Mouse (Mus musculus): ENCODE results near the gene 4930568D16Rik. TPM values are rescaled to one million over a fixed set of nuclear protein-coding genes. Genes with fewer than 3 reads are reported as not detected.
A peak's percentile ranks its signal among the peaks of the same experiment; 100 is the strongest.

Gene 4930568D16Rik
- polyA plus RNA-seq, 1 experiment from 2014 or later, result not detected

- H3K9ac ChIP-seq (ENCODE audit: low read length), result no peak overlapping the region
- WGBS, result 61% methylated on average over 10 of the region's 10 CpGs
- H3K27ac ChIP-seq (ENCODE audit: low read depth), result no peak overlapping the region
- DNase-seq (ENCODE audit: low spot score) (no peak), ATAC-seq (replicated peaks; ENCODE audit: low FRiP score, low TSS enrichment, low read depth) (no peak)
- no peak overlapping the region for H3K4me3 ChIP-seq (ENCODE audit: low read depth, low read length)
- peaks cover 11% of the 10 kb centered on the region for H3K4me1 ChIP-seq (replicated peaks; ENCODE audit: control insufficient read depth, insufficient read depth, low read length)
- H3K27me3 ChIP-seq (replicated peaks; ENCODE audit: control insufficient read depth, insufficient read depth, low read length), result no peaks in the 10 kb centered on the region
- no peak overlapping the region for H3K4me2 ChIP-seq (ENCODE audit: low read length)
- H3K36me3 ChIP-seq (ENCODE audit: control insufficient read depth, insufficient read depth, low read length), result peaks cover 12% of the 10 kb centered on the region
- no peaks in the 10 kb centered on the region for H3K9me3 ChIP-seq (ENCODE audit: control insufficient read depth, low read length)
Measured at GRCm38 (mm10) chr2:35327583-35327982, 39.9 kb downstream of the 4930568D16Rik start.

GRCm38 (mm10) chr2:35326931-35327330, 40.6 kb downstream of the 4930568D16Rik start:
- Histone ChIP-seq H3K4me2 (ENCODE audit: low read length) (no peak overlapping the region), H3K36me3 (ENCODE audit: control insufficient read depth, insufficient read depth, low read length) (peaks cover 18% of the 10 kb centered on the region), H3K27ac (ENCODE audit: low read depth) (no peak overlapping the region), H3K9ac (ENCODE audit: low read length) (no peak overlapping the region), H3K9me3 (ENCODE audit: control insufficient read depth, low read length) (no peaks in the 10 kb centered on the region), H3K4me1 (replicated peaks; ENCODE audit: control insufficient read depth, insufficient read depth, low read length) (peaks cover 11% of the 10 kb centered on the region), H3K4me3 (ENCODE audit: low read depth, low read length) (no peak overlapping the region), H3K27me3 (replicated peaks; ENCODE audit: control insufficient read depth, insufficient read depth, low read length) (no peaks in the 10 kb centered on the region)
- ATAC-seq (replicated peaks; ENCODE audit: low FRiP score, low TSS enrichment, low read depth) (no peak), DNase-seq (ENCODE audit: low spot score) (no peak)
- WGBS, result 29% methylated on average over 1 of the region's 1 CpGs

- ATAC-seq (replicated peaks; ENCODE audit: low FRiP score, low TSS enrichment, low read depth), result no peak
- DNase-seq (ENCODE audit: low spot score), result no peak
Measured at GRCm38 (mm10) chr2:35325930-35326329, 41.6 kb downstream of the 4930568D16Rik start.

DNA sequence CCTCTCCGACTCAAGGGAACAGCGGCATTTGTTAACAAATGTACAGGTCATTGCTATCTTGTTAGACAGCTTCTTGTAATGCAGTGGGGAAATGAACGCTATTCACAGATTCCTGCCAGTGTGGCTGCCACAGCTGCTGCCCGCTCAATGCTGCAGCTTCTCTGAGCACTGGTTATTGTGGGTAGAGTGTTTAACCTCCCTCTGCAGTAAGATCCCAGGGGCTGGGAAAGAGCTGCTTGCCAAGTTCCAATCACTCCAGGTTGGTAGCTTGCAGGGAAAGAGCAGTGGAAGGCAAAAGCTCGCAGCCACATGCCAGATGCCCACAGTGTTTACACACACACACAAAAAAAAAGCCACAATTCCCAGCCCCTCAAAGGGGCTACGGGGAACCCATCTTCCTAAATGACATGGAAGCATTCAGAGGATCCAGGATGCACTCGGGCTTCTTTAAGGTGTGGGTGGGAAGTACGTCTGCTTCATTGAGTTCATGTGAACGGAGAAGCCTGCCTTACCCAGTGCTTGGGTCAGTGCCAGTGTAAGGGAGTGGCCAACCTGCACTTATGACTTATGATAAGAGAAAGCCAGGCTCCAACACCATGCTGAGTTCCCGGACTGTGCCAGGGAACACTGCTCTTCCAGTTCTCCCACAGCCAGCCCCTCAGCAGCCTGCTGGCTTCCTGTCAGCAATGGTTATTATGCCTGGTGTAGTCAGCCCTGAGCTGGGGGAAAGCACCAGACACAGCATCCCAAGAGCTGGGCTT, 44.9 kb downstream of the 4930568D16Rik start:
- Histone ChIP-seq H3K27me3 (replicated peaks; ENCODE audit: control insufficient read depth, insufficient read depth, low read length) (no peaks in the 10 kb centered on the region), H3K36me3 (ENCODE audit: control insufficient read depth, insufficient read depth, low read length) (peaks cover 44% of the 10 kb centered on the region), H3K4me3 (ENCODE audit: low read depth, low read length) (no peak overlapping the region), H3K9me3 (ENCODE audit: control insufficient read depth, low read length) (no peaks in the 10 kb centered on the region), H3K9ac (ENCODE audit: low read length) (no peak overlapping the region), H3K4me2 (ENCODE audit: low read length) (no peak overlapping the region), H3K27ac (ENCODE audit: low read depth) (no peak overlapping the region), H3K4me1 (replicated peaks; ENCODE audit: control insufficient read depth, insufficient read depth, low read length) (peaks cover 8% of the 10 kb centered on the region)
- DNase-seq (ENCODE audit: low spot score), result no peak
- 0 out of 2 replicates have a peak, but pooled peaks have one; percentile 15 for ATAC-seq (replicated peaks; ENCODE audit: low FRiP score, low TSS enrichment, low read depth)
- 69% methylated on average over 10 of the region's 10 CpGs for WGBS

More at GRCm38 (mm10) chr2:35325930-35326329, 41.6 kb downstream of the 4930568D16Rik start:
- Histone ChIP-seq H3K36me3 (ENCODE audit: control insufficient read depth, insufficient read depth, low read length) (peaks cover 28% of the 10 kb centered on the region), H3K4me3 (ENCODE audit: low read depth, low read length) (no peak overlapping the region), H3K4me2 (ENCODE audit: low read length) (no peak overlapping the region), H3K27me3 (replicated peaks; ENCODE audit: control insufficient read depth, insufficient read depth, low read length) (no peaks in the 10 kb centered on the region), H3K27ac (ENCODE audit: low read depth) (no peak overlapping the region), H3K9ac (ENCODE audit: low read length) (no peak overlapping the region), H3K4me1 (replicated peaks; ENCODE audit: control insufficient read depth, insufficient read depth, low read length) (peaks cover 11% of the 10 kb centered on the region), H3K9me3 (ENCODE audit: control insufficient read depth, low read length) (no peaks in the 10 kb centered on the region)
- 62% methylated on average over 10 of the region's 10 CpGs for WGBS

DNA sequence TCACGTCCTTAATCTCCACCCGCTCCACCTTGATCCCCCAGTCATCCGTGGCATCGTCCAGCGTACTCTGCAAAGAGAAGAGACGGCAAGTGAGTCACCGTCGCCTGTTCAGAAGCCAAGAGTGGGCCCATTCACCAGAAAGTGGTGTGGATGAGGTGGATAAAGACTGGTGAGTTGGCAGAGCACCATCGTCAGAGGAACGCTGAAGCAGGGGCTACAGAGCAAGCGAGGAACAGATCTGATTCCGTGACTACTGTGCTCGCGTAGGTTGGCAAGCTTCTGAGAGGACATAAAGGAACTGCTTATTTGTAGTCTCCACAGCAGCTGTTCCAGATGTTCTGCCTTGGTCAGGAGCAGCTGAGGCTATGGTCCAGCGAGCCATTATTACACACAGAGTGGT, 47.1 kb downstream of the 4930568D16Rik start:
- peaks cover 54% of the 10 kb centered on the region for H3K36me3 ChIP-seq (ENCODE audit: control insufficient read depth, insufficient read depth, low read length)
- no peak overlapping the region for H3K9ac ChIP-seq (ENCODE audit: low read length)
- ATAC-seq (replicated peaks; ENCODE audit: low FRiP score, low TSS enrichment, low read depth), result no peak
- WGBS, result 89% methylated on average over 15 of the region's 15 CpGs
- DNase-seq (ENCODE audit: low spot score), result no peak
- no peak overlapping the region for H3K4me2 ChIP-seq (ENCODE audit: low read length)
- H3K9me3 ChIP-seq (ENCODE audit: control insufficient read depth, low read length), result no peaks in the 10 kb centered on the region
- H3K4me3 ChIP-seq (ENCODE audit: low read depth, low read length), result no peak overlapping the region
- H3K27ac ChIP-seq (ENCODE audit: low read depth), result no peak overlapping the region
- H3K27me3 ChIP-seq (replicated peaks; ENCODE audit: control insufficient read depth, insufficient read depth, low read length), result no peaks in the 10 kb centered on the region
- H3K4me1 ChIP-seq (replicated peaks; ENCODE audit: control insufficient read depth, insufficient read depth, low read length), result no peaks in the 10 kb centered on the region

DNA sequence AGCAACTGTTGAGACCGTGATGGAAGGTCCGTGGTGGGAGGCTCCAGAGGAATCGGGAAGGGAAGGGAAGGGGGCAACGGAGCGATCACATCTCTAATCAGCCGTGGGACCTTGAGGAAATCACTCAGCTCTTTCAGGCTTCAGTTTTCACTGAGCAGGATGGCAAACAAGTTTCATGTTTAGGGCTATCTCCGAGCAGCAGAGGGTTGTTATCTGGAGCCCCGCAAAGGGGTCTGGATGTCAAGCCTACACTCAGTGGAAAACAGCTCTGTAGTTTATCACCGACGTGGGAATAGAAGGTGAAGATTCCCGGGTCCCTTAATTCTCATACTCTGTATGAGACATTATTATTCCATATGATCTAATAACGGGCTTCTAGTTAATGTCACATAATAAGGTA, 49.1 kb downstream of the 4930568D16Rik start:
- Histone ChIP-seq H3K27me3 (replicated peaks; ENCODE audit: control insufficient read depth, insufficient read depth, low read length) (no peaks in the 10 kb centered on the region), H3K9me3 (ENCODE audit: control insufficient read depth, low read length) (no peaks in the 10 kb centered on the region), H3K27ac (ENCODE audit: low read depth) (no peak overlapping the region), H3K9ac (ENCODE audit: low read length) (no peak overlapping the region), H3K4me2 (ENCODE audit: low read length) (no peak overlapping the region), H3K4me1 (replicated peaks; ENCODE audit: control insufficient read depth, insufficient read depth, low read length) (0 out of 2 replicates have a peak, but pooled peaks cover 3% of the 10 kb centered on the region), H3K4me3 (ENCODE audit: low read depth, low read length) (no peak overlapping the region), H3K36me3 (ENCODE audit: control insufficient read depth, insufficient read depth, low read length) (peaks cover 53% of the 10 kb centered on the region)
- WGBS, result 88% methylated on average over 12 of the region's 12 CpGs
- DNase-seq (ENCODE audit: low spot score), result no peak
- ATAC-seq (replicated peaks; ENCODE audit: low FRiP score, low TSS enrichment, low read depth), result no peak

DNA sequence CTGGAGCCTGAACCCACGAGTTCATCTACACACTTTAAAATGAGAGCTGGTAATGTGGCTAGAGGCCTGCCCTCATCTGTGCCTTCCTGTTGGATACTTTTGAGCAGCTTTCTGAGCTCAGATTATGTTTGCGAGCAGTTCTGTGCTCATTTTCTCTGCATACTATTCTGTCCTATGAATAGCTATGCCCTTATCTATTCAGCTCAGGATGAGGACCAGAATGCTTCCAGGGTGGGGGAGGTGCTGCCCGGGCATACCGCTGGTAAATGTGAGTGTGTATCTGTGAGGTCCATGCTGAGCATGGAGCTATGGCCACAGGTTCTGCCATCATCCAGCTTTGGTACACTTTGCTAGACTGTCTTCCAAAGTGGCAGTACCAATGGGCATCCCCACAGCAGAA, 49.9 kb downstream of the 4930568D16Rik start:
- 85% methylated on average over 4 of the region's 4 CpGs for WGBS
- H3K4me2 ChIP-seq (ENCODE audit: low read length), result no peak overlapping the region
- no peak overlapping the region for H3K27ac ChIP-seq (ENCODE audit: low read depth)
- no peak overlapping the region for H3K9ac ChIP-seq (ENCODE audit: low read length)
- H3K4me3 ChIP-seq (ENCODE audit: low read depth, low read length), result no peak overlapping the region
- peaks cover 45% of the 10 kb centered on the region for H3K36me3 ChIP-seq (ENCODE audit: control insufficient read depth, insufficient read depth, low read length)
- H3K27me3 ChIP-seq (replicated peaks; ENCODE audit: control insufficient read depth, insufficient read depth, low read length), result no peaks in the 10 kb centered on the region
- no peaks in the 10 kb centered on the region for H3K9me3 ChIP-seq (ENCODE audit: control insufficient read depth, low read length)
- 0 out of 2 replicates have a peak, but pooled peaks cover 3% of the 10 kb centered on the region for H3K4me1 ChIP-seq (replicated peaks; ENCODE audit: control insufficient read depth, insufficient read depth, low read length)
- no peak for ATAC-seq (replicated peaks; ENCODE audit: low FRiP score, low TSS enrichment, low read depth)
- no peak for DNase-seq (ENCODE audit: low spot score)

GRCm38 (mm10) chr2:35314300-35314699, 53.2 kb downstream of the 4930568D16Rik start:
- ATAC-seq (replicated peaks; ENCODE audit: low FRiP score, low TSS enrichment, low read depth) (no peak), DNase-seq (ENCODE audit: low spot score) (no peak)
- Histone ChIP-seq H3K9me3 (ENCODE audit: control insufficient read depth, low read length) (no peaks in the 10 kb centered on the region), H3K27me3 (replicated peaks; ENCODE audit: control insufficient read depth, insufficient read depth, low read length) (no peaks in the 10 kb centered on the region), H3K4me1 (replicated peaks; ENCODE audit: control insufficient read depth, insufficient read depth, low read length) (0 out of 2 replicates have a peak, but pooled peaks cover 3% of the 10 kb centered on the region), H3K27ac (ENCODE audit: low read depth) (no peak overlapping the region), H3K36me3 (ENCODE audit: control insufficient read depth, insufficient read depth, low read length) (peaks cover 16% of the 10 kb centered on the region; the same call in 1 of the 2 replicates), H3K9ac (ENCODE audit: low read length) (no peak overlapping the region), H3K4me3 (ENCODE audit: low read depth, low read length) (no peak overlapping the region), H3K4me2 (ENCODE audit: low read length) (no peak overlapping the region)
- 46% methylated on average over 3 of the region's 3 CpGs for WGBS

Data from intestine, embryonic 14.5 days (tissue).